Mouse (Mus musculus) MEL (cell line): ENCODE measurements around the gene Nlgn3. TPM values are rescaled to one million over a fixed set of nuclear protein-coding genes. Genes with fewer than 3 reads are reported as not detected.

Experiments used
- DNase-seq: peaks from one replicate; pipeline ENCODE4 v3.0.0; 2011; ENCODE audit warnings: low read depth, low spot score
- H3K27ac ChIP-seq: 2 replicates; pipeline ENCODE4 v1.5.1; 2012; ENCODE audit warnings: low read depth, mild to moderate bottlenecking, control low read depth, low read length, moderate library complexity; ENCODE audit not compliant: control insufficient read depth
- H3K27me3 ChIP-seq, 2 experiments: fragments of 150-350 bp in 1 of 2; sonication (generic) in 1 of 2; 2 replicates each; pipeline ENCODE4 v1.6.1; 2012; ENCODE audit warnings: low read length in 2 of 2, mild to moderate bottlenecking in 2 of 2, improper control_type of control experiment in 1 of 2, moderate library complexity in 1 of 2; ENCODE audit not compliant: insufficient read depth in 2 of 2, control insufficient read depth in 1 of 2
- H3K36me3 ChIP-seq, 2 experiments: 2 replicates each; pipeline ENCODE4 v1.6.1; 2012 to 2014; ENCODE audit warnings: low read length in 2 of 2, improper control_type of control experiment in 1 of 2, inconsistent platforms in 1 of 2, mild to moderate bottlenecking in 1 of 2; ENCODE audit not compliant: insufficient read depth in 2 of 2, control insufficient read depth in 1 of 2
- H3K4me1 ChIP-seq, 2 experiments: fragments of 150-350 bp in 1 of 2; sonication (generic) in 1 of 2; 2 replicates each; pipeline ENCODE4 v1.6.1; 2012; ENCODE audit warnings: low read length in 2 of 2, improper control_type of control experiment in 1 of 2, mild to moderate bottlenecking in 1 of 2; ENCODE audit not compliant: insufficient read depth in 2 of 2, control insufficient read depth in 1 of 2
- H3K4me3 ChIP-seq, 2 experiments: fragments of 150-350 bp in 1 of 2; sonication (generic) in 1 of 2; 2 replicates each; pipeline ENCODE4 v1.5.1; 2012; ENCODE audit warnings: low read depth in 2 of 2, low read length in 2 of 2, mild to moderate bottlenecking in 2 of 2, moderate library complexity in 2 of 2, control low read depth in 1 of 2, improper control_type of control experiment in 1 of 2; ENCODE audit not compliant: control insufficient read depth in 1 of 2, insufficient read depth in 1 of 2
- H3K79me2 ChIP-seq: 2 replicates; pipeline ENCODE4 v1.6.1; 2012; ENCODE audit warnings: mild to moderate bottlenecking, low read length, moderate library complexity; ENCODE audit not compliant: control insufficient read depth, poor library complexity, insufficient read depth
- H3K9ac ChIP-seq: 2 replicates; pipeline ENCODE4 v1.6.1; 2012; ENCODE audit warnings: low read depth, mild to moderate bottlenecking, control low read depth, low read length, moderate library complexity; ENCODE audit not compliant: control insufficient read depth, poor library complexity, severe bottlenecking
- H3K9me3 ChIP-seq: fragments of 150-350 bp; sonication (generic); replicated peaks from 2 replicates; pipeline ENCODE4 v1.6.1; 2012; ENCODE audit warnings: mild to moderate bottlenecking, low read length, improper control_type of control experiment, moderate library complexity; ENCODE audit not compliant: insufficient read depth
- BHLHE40 ChIP-seq: IDR thresholded peaks from 2 replicates; pipeline ENCODE4 v1.6.1; 2012; ENCODE audit warnings: low read depth, mild to moderate bottlenecking, inconsistent platforms, low read length, improper control_type of control experiment, borderline replicate concordance
- CHD1 ChIP-seq: IDR thresholded peaks from 2 replicates; pipeline ENCODE4 v1.6.1; 2012; ENCODE audit warnings: low read depth, mild to moderate bottlenecking, inconsistent platforms, low read length, improper control_type of control experiment
- CHD2 ChIP-seq: IDR thresholded peaks from 2 replicates; pipeline ENCODE4 v1.6.1; 2011; ENCODE audit warnings: low read length, improper control_type of control experiment
- EP300 ChIP-seq, 2 experiments: IDR thresholded peaks; 2 replicates each; pipeline ENCODE4 v1.6.1; 2011; ENCODE audit warnings: improper control_type of control experiment in 2 of 2, low read length in 2 of 2, low read depth in 1 of 2, mild to moderate bottlenecking in 1 of 2
- ETS1 ChIP-seq: IDR thresholded peaks from 2 replicates; pipeline ENCODE4 v1.6.1; 2012; ENCODE audit warnings: low read depth, mild to moderate bottlenecking, inconsistent platforms, low read length, improper control_type of control experiment, moderate library complexity
- GATA1 ChIP-seq: IDR thresholded peaks from 2 replicates; pipeline ENCODE4 v1.6.1; 2011; ENCODE audit warnings: low read depth, low read length, improper control_type of control experiment
- HCFC1 ChIP-seq: IDR thresholded peaks from 2 replicates; pipeline ENCODE4 v1.6.1; 2012; ENCODE audit warnings: low read depth, mild to moderate bottlenecking, inconsistent platforms, low read length, improper control_type of control experiment, moderate library complexity
- JUND ChIP-seq: IDR thresholded peaks from 2 replicates; pipeline ENCODE4 v1.6.1; 2011; ENCODE audit warnings: low read depth, mild to moderate bottlenecking, improper control_type of control experiment, low read length
- KAT2A ChIP-seq: conservative IDR thresholded peaks from 2 replicates; pipeline ENCODE4 v1.6.1; 2012; ENCODE audit warnings: low read depth, low read length, improper control_type of control experiment, inconsistent platforms
- MAFK ChIP-seq: IDR thresholded peaks from 2 replicates; pipeline ENCODE4 v1.6.1; 2011; ENCODE audit warnings: low read depth, mild to moderate bottlenecking, low read length, improper control_type of control experiment, borderline replicate concordance
- MAZ ChIP-seq: IDR thresholded peaks from 2 replicates; pipeline ENCODE4 v1.6.1; 2012; ENCODE audit warnings: low read depth, mild to moderate bottlenecking, inconsistent platforms, low read length, improper control_type of control experiment
- MEF2A ChIP-seq: IDR thresholded peaks from 2 replicates; pipeline ENCODE4 v1.6.1; 2014; ENCODE audit warnings: low read depth, mild to moderate bottlenecking, inconsistent platforms, low read length, improper control_type of control experiment; ENCODE audit not compliant: poor library complexity, insufficient replicate concordance, severe bottlenecking; ENCODE audit errors: extremely low read depth
- MXI1 ChIP-seq: IDR thresholded peaks from 2 replicates; pipeline ENCODE4 v1.6.1; 2011; ENCODE audit warnings: mild to moderate bottlenecking, low read depth, low read length, improper control_type of control experiment
- MYC ChIP-seq: IDR thresholded peaks from 2 replicates; pipeline ENCODE4 v1.6.1; 2011; ENCODE audit warnings: low read depth, mild to moderate bottlenecking, low read length, improper control_type of control experiment, moderate library complexity
- NELFE ChIP-seq: IDR thresholded peaks from 2 replicates; pipeline ENCODE4 v1.6.1; 2011; ENCODE audit warnings: low read depth, low read length, improper control_type of control experiment
- NRF1 ChIP-seq: IDR thresholded peaks from 2 replicates; pipeline ENCODE4 v1.6.1; 2014; ENCODE audit warnings: low read depth, mild to moderate bottlenecking, inconsistent platforms, low read length, improper control_type of control experiment, moderate library complexity; ENCODE audit not compliant: poor library complexity, insufficient read depth, severe bottlenecking
- POLR2A ChIP-seq, 2 experiments: IDR thresholded peaks; 2 replicates each; pipeline ENCODE4 v1.6.1; 2011 to 2012; ENCODE audit warnings: low read length in 2 of 2, mild to moderate bottlenecking in 2 of 2, control low read depth in 1 of 2, improper control_type of control experiment in 1 of 2, low read depth in 1 of 2, moderate library complexity in 1 of 2; ENCODE audit not compliant: control insufficient read depth in 1 of 2, insufficient read depth in 1 of 2, poor library complexity in 1 of 2
- POLR2AphosphoS5 ChIP-seq: IDR thresholded peaks from 2 replicates; pipeline ENCODE4 v1.6.1; 2012; ENCODE audit warnings: low read depth, borderline replicate concordance, mild to moderate bottlenecking, inconsistent platforms, low read length, moderate library complexity, mixed read lengths
- RAD21 ChIP-seq: IDR thresholded peaks from 2 replicates; pipeline ENCODE4 v1.6.1; 2011; ENCODE audit warnings: mild to moderate bottlenecking, low read depth, low read length, improper control_type of control experiment
- TAL1 ChIP-seq: IDR thresholded peaks from 2 replicates; pipeline ENCODE4 v1.6.1; 2012; ENCODE audit warnings: mild to moderate bottlenecking, inconsistent platforms, low read length, moderate library complexity, mixed read lengths
- TCF12 ChIP-seq: IDR thresholded peaks from 2 replicates; pipeline ENCODE4 v1.6.1; 2014; ENCODE audit warnings: low read depth, mild to moderate bottlenecking, inconsistent platforms, low read length, improper control_type of control experiment, moderate library complexity
- UBTF ChIP-seq: IDR thresholded peaks from 2 replicates; pipeline ENCODE4 v1.6.1; 2012; ENCODE audit warnings: low read depth, mild to moderate bottlenecking, inconsistent platforms, low read length, improper control_type of control experiment, moderate library complexity, borderline replicate concordance; ENCODE audit not compliant: insufficient read depth
- USF1 ChIP-seq: IDR thresholded peaks from 2 replicates; pipeline ENCODE4 v1.6.1; 2014; ENCODE audit warnings: low read depth, mild to moderate bottlenecking, inconsistent platforms, low read length, improper control_type of control experiment, moderate library complexity
- ZKSCAN1 ChIP-seq: IDR thresholded peaks from 2 replicates; pipeline ENCODE4 v1.6.1; 2012; ENCODE audit warnings: low read depth, mild to moderate bottlenecking, inconsistent platforms, low read length, improper control_type of control experiment, moderate library complexity
- ZNF384 ChIP-seq: IDR thresholded peaks from 2 replicates; pipeline ENCODE4 v1.6.1; 2012; ENCODE audit warnings: low read depth, mild to moderate bottlenecking, inconsistent platforms, low read length, improper control_type of control experiment
- polyA plus RNA-seq, 2 experiments: library from polyadenylated mRNA; stranded (reverse) in 1 of 2; unstranded in 1 of 2; fragments of >175 nt in 1 of 2; fragments of >200 nt in 1 of 2; gene quantifications; 2 replicates each; pipeline versions ENCODE4 v1.2.1 to v1.2.4; 2012; ENCODE audit warnings: low replicate concordance in 2 of 2, low read depth in 1 of 2; ENCODE audit not compliant: insufficient read length in 2 of 2, insufficient read depth in 1 of 2, missing spikeins in 1 of 2
- total RNA-seq: library from RNA; depleted of rRNA; stranded (reverse); fragments of 300-350 nt; gene quantifications from 2 replicates; pipeline ENCODE4 v1.2.3, GENCODE M21; 2012

Nlgn3 gene
- total and polyA plus RNA-seq, 3 experiments = 0.04 to 0.15 TPM; not detected in 1

DNA sequence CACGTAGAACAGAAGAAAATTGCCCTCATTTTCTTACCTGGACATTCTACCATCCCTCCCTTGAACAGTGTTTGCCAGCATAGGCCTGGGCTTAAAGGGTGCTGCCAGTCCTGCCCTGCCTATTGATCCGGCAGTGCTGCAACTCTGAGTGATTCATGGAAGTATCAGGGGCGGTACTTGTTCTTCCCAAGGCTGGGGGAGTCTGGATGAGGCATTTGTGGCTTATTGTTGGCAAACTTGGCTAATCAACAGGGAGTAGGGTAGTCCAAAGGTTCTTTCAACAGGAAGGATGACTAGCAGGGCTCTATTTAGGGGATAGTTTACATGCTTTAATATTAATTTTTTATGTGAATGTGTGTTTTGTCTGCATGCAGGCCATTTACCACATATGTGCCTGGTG lies 71.6 kb downstream of the Nlgn3 start:
- no peak for DNase-seq
- Histone ChIP-seq H3K27me3 (no peaks in the 10 kb centered on the region), H3K4me3 (no peak overlapping the region), H3K9me3 (no peaks in the 10 kb centered on the region), H3K4me1 (no peaks in the 10 kb centered on the region; a peak in 1 of 4 replicates), H3K27ac (no peak overlapping the region), H3K9ac (no peak overlapping the region), H3K79me2 (no peaks in the 10 kb centered on the region), H3K36me3 (no peaks in the 10 kb centered on the region)
- TF ChIP-seq ETS1 (no peak), BHLHE40 (no peak), MEF2A (no peak), NRF1 (no peak), USF1 (no peak), EP300 (IDR thresholded peaks at IDR 0.05; ENCODE audit: low read depth in 1 of 2, low read length in 2 of 2) (no peak), NELFE (no peak), ZKSCAN1 (no peak), CHD1 (no peak), ZNF384 (no peak), HCFC1 (no peak), MAZ (no peak), KAT2A (no peak), GATA1 (no peak), RAD21 (no peak), MYC (no peak), JUND (no peak), POLR2A (IDR thresholded peaks at IDR 0.05; ENCODE audit: control insufficient read depth in 1 of 2, insufficient read depth in 1 of 2, low read depth in 1 of 2, low read length in 2 of 2, poor library complexity in 1 of 2) (no peak), POLR2AphosphoS5 (no peak), TAL1 (no peak)

DNA sequence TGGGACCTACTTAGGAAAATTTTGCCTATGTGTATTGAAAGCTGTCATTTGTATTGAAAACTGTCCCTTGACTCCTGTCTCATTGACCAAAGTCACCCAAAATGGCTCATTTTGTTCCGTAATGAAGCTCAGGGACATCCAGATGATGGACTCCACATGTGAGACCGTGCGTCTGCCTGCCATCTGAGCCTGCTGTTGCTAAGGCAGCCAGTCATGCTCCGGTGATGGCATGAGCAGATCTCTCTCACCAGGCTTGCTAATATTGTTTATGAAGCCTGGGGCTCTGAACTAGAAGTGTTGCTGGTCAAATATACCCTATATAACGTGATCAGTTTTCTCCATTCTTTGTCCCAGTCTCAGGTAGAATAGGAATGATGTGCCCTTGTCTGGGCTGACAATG lies 74.0 kb downstream of the Nlgn3 start:
- H3K9ac ChIP-seq = no peak overlapping the region
- no peaks in the 10 kb centered on the region for H3K36me3 ChIP-seq
- TF ChIP-seq TCF12 = no peak
- TF ChIP-seq POLR2A (IDR thresholded peaks at IDR 0.05; ENCODE audit: control insufficient read depth in 1 of 2, insufficient read depth in 1 of 2, low read depth in 1 of 2, low read length in 2 of 2, poor library complexity in 1 of 2) = no peak
- no peak for TF ChIP-seq MAFK
- no peak for TF ChIP-seq CHD2
- no peak for TF ChIP-seq MEF2A
- no peak for TF ChIP-seq ETS1
- TF ChIP-seq BHLHE40 = no peak
- TF ChIP-seq GATA1 = no peak
- TF ChIP-seq UBTF = no peak
- no peak for TF ChIP-seq MXI1
- no peak for TF ChIP-seq TAL1
- no peak for DNase-seq
- H3K27me3 ChIP-seq = no peaks in the 10 kb centered on the region
- no peaks in the 10 kb centered on the region for H3K79me2 ChIP-seq
- no peaks in the 10 kb centered on the region for H3K9me3 ChIP-seq
- no peak overlapping the region for H3K27ac ChIP-seq
- no peak overlapping the region for H3K4me3 ChIP-seq
- no peaks in the 10 kb centered on the region; a peak in 1 of 4 replicates for H3K4me1 ChIP-seq
